Mouse (Mus musculus): ENCODE measurements around the gene Gm28308. TPM values are rescaled to one million over a fixed set of nuclear protein-coding genes. Genes with fewer than 3 reads are reported as not detected.

The Gm28308 gene
- polyA plus RNA-seq, 2 experiments: not detected

GRCm38 (mm10) chr6:52232984-52233545 is 19.9 kb upstream of the Gm28308 start:
- H3K9ac ChIP-seq (replicated peaks): no peak overlapping the region
- H3K27ac ChIP-seq: no peak overlapping the region
- no peaks in the 10 kb centered on the region for H3K4me1 ChIP-seq (replicated peaks; ENCODE audit: control insufficient read depth in 2 of 2, insufficient read depth in 2 of 2, low read length in 1 of 2)
- DNase-seq (ENCODE audit: low read depth in 3 of 3, low spot score in 3 of 3) (no peak), ATAC-seq (ENCODE audit: insufficient read depth) (no peak)
- H3K4me2 ChIP-seq (ENCODE audit: low read depth): no peak overlapping the region
- no peak for TF ChIP-seq CTCF (IDR thresholded peaks at IDR 0.05; ENCODE audit: low read depth)
- no peak for TF ChIP-seq EP300 (IDR thresholded peaks at IDR 0.05; ENCODE audit: low read depth)
- no peaks in the 10 kb centered on the region for H3K9me3 ChIP-seq (ENCODE audit: control insufficient read depth, low read length)
- 4% methylated on average over 23 of the region's 23 CpGs for WGBS (ENCODE audit: insufficient replicate concordance)
- H3K27me3 ChIP-seq (ENCODE audit: control insufficient read depth, insufficient read depth, low read length): peaks cover 97% of the 10 kb centered on the region
- H3K4me3 ChIP-seq (ENCODE audit: insufficient read depth in 1 of 2, low read depth in 2 of 2, low read length in 2 of 2): no peak overlapping the region
- H3K36me3 ChIP-seq (replicated peaks; ENCODE audit: control insufficient read depth, insufficient read depth, low read depth): no peaks in the 10 kb centered on the region

- Histone ChIP-seq H3K4me3 (ENCODE audit: insufficient read depth in 1 of 2, low read depth in 2 of 2, low read length in 2 of 2) (no peak overlapping the region), H3K36me3 (replicated peaks; ENCODE audit: control insufficient read depth, insufficient read depth, low read depth) (no peaks in the 10 kb centered on the region), H3K9ac (replicated peaks) (no peak overlapping the region), H3K4me2 (ENCODE audit: low read depth) (no peak overlapping the region), H3K27me3 (ENCODE audit: control insufficient read depth, insufficient read depth, low read length) (peaks cover 97% of the 10 kb centered on the region), H3K27ac (no peak overlapping the region), H3K4me1 (replicated peaks; ENCODE audit: control insufficient read depth in 2 of 2, insufficient read depth in 2 of 2, low read length in 1 of 2) (no peaks in the 10 kb centered on the region), H3K9me3 (ENCODE audit: control insufficient read depth, low read length) (no peaks in the 10 kb centered on the region)
- TF ChIP-seq EP300 (IDR thresholded peaks at IDR 0.05; ENCODE audit: low read depth) (no peak), CTCF (IDR thresholded peaks at IDR 0.05; ENCODE audit: low read depth) (no peak)
- DNase-seq (ENCODE audit: low read depth in 3 of 3, low spot score in 3 of 3) (no peak), ATAC-seq (ENCODE audit: insufficient read depth) (no peak)
- under 1% methylated on average over 18 of the region's 18 CpGs for WGBS (ENCODE audit: insufficient replicate concordance)
Measured at GRCm38 (mm10) chr6:52232568-52232965, 19.4 kb upstream of the Gm28308 start.

DNA sequence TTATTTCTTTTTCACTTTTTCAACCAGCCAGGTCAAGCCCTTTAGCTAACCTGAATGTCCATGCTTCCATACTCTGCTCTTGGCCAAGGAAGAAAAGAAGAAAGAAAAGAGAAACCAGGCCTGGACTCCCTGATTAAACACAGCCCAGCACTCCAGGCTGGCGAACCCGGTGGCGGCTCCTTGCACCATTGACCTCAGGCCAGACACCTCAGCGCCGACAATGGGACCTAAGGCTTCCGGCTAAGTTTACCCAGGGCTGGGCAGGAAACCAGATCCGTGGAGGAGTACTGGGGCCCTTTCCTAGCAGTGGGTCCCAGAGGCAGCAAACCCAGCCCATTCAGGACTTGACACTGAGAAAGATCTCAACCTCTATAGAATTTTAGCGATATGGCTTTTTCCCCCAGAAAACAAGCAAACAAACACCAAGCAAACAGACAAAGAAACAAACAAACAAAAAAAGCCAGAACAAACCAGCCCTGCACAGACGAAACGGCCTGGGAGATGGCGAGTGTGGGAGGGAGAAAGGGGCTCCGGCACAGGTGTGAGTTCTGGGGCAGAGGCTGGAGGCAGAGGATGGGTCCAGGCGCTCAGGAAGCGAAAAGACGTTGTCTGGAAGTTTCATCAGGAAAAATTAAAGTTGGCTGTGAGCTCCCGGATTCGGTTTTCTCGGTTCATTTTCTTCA is 18.9 kb upstream of the Gm28308 start:
- ATAC-seq (ENCODE audit: insufficient read depth) (no peak), DNase-seq (ENCODE audit: low read depth in 3 of 3, low spot score in 3 of 3) (no peak)
- Histone ChIP-seq H3K4me1 (replicated peaks; ENCODE audit: control insufficient read depth in 2 of 2, insufficient read depth in 2 of 2, low read length in 1 of 2) (no peaks in the 10 kb centered on the region), H3K36me3 (replicated peaks; ENCODE audit: control insufficient read depth, insufficient read depth, low read depth) (no peaks in the 10 kb centered on the region), H3K4me3 (ENCODE audit: insufficient read depth in 1 of 2, low read depth in 2 of 2, low read length in 2 of 2) (no peak overlapping the region), H3K9me3 (ENCODE audit: control insufficient read depth, low read length) (no peaks in the 10 kb centered on the region), H3K27ac (no peak overlapping the region), H3K27me3 (ENCODE audit: control insufficient read depth, insufficient read depth, low read length) (peaks cover 97% of the 10 kb centered on the region), H3K9ac (replicated peaks) (no peak overlapping the region), H3K4me2 (ENCODE audit: low read depth) (no peak overlapping the region)
- TF ChIP-seq CTCF (IDR thresholded peaks at IDR 0.05; ENCODE audit: low read depth): no peak
- no peak for TF ChIP-seq EP300 (IDR thresholded peaks at IDR 0.05; ENCODE audit: low read depth)
- WGBS (ENCODE audit: insufficient replicate concordance): 2% methylated on average over 18 of the region's 18 CpGs

DNA sequence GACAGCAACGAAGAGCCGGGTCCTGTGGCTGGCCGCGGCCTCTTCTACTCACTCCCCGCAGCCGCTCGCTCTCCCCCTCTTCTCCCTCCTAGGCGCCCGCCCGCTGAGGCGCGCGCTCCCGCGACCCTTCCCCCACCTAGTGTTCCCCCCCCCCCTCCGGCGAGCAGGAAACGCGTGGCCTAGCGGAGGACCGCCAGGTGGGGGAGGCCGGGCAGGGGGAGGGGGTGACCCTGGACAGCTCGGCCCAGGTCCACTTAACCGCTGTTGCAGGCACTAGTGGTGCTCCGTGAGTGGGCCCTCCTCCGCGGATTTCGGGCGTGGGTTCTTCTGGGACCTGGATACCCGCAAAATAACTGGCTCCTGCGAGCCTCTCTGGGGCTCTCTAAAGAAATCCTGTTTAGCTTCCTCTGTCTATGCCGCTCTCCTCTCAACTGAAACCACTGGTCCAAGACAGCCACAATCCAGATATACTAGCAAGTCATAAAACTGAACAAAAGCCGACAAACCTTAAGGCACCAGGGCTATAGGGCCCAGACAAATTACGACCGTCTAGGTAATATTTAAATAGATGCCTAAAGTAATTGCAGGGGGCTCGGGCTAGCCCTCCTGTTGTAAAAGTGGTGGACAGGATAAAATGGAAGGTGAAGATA is 17.5 kb upstream of the Gm28308 start, which contains the start of gene Hoxa9:
TSS of gene Hoxa9 (minus strand) at position 574 of the 650 bp plus-strand sequence.
- Histone ChIP-seq H3K9me3 (ENCODE audit: control insufficient read depth, low read length) (no peaks in the 10 kb centered on the region), H3K27me3 (ENCODE audit: control insufficient read depth, insufficient read depth, low read length) (peaks cover 97% of the 10 kb centered on the region), H3K27ac (no peak within 1 kb of the TSS), H3K4me3 (ENCODE audit: insufficient read depth in 1 of 2, low read depth in 2 of 2, low read length in 2 of 2) (no peak within 1 kb of the TSS), H3K36me3 (replicated peaks; ENCODE audit: control insufficient read depth, insufficient read depth, low read depth) (no peaks in the 10 kb centered on the region), H3K4me2 (ENCODE audit: low read depth) (no peak within 1 kb of the TSS), H3K9ac (replicated peaks) (no peak within 1 kb of the TSS), H3K4me1 (replicated peaks; ENCODE audit: control insufficient read depth in 2 of 2, insufficient read depth in 2 of 2, low read length in 1 of 2) (no peaks in the 10 kb centered on the region)
- 4% methylated on average over 16 of the region's 36 CpGs for WGBS (ENCODE audit: insufficient replicate concordance)
- TF ChIP-seq CTCF (IDR thresholded peaks at IDR 0.05; ENCODE audit: low read depth) (no peak), EP300 (IDR thresholded peaks at IDR 0.05; ENCODE audit: low read depth) (no peak)
- no peak for ATAC-seq (ENCODE audit: insufficient read depth)
- DNase-seq (ENCODE audit: low read depth in 3 of 3, low spot score in 3 of 3): no peak

Data from liver, embryonic 14.5 days (tissue).